Mouse (Mus musculus) limb, embryonic 14.5 days (tissue): Measurements from ENCODE around the gene Klhl3. TPM values are rescaled to one million over a fixed set of nuclear protein-coding genes. Genes with fewer than 3 reads are reported as not detected.

Source experiments
- ATAC-seq: fragments of 200-750 bp; cut with Nextera tagmentation; 2 replicates; pipeline ENCODE4 v1.8.0; 2017; ENCODE audit warnings: low read depth, moderate number of reproducible peaks, moderate TSS enrichment; ENCODE audit not compliant: low FRiP score
- DNase-seq: peaks from one replicate; pipeline ENCODE4 v3.0.0-alpha.2; 2015; ENCODE audit warnings: low spot score
- H3K27ac ChIP-seq: fragments of 300-500 bp; sonication (generic); replicated peaks from 2 replicates; pipeline ENCODE4 v1.5.1; 2014; ENCODE audit warnings: low read depth, mild to moderate bottlenecking, low read length, moderate library complexity, mixed read lengths
- H3K27me3 ChIP-seq: fragments of 300-500 bp; sonication (generic); 2 replicates; pipeline ENCODE4 v1.6.1; 2014; ENCODE audit warnings: low read length, mixed read lengths; ENCODE audit not compliant: control insufficient read depth, insufficient read depth
- H3K36me3 ChIP-seq: fragments of 300-500 bp; sonication (generic); 2 replicates; pipeline ENCODE4 v1.6.1; 2014; ENCODE audit warnings: mild to moderate bottlenecking, low read length, moderate library complexity, mixed read lengths; ENCODE audit not compliant: control insufficient read depth, insufficient read depth
- H3K4me1 ChIP-seq: fragments of 300-500 bp; sonication (generic); 2 replicates; pipeline ENCODE4 v1.6.1; 2014; ENCODE audit warnings: antibody characterized with exemption, low read length, mixed read lengths; ENCODE audit not compliant: control insufficient read depth, insufficient read depth
- H3K4me2 ChIP-seq: fragments of 300-500 bp; sonication (generic); replicated peaks from 2 replicates; pipeline ENCODE4 v1.6.1; 2014; ENCODE audit warnings: low read depth, mild to moderate bottlenecking, low read length, moderate library complexity; ENCODE audit not compliant: severe bottlenecking
- H3K4me3 ChIP-seq: fragments of 300-500 bp; sonication (generic); replicated peaks from 2 replicates; pipeline ENCODE4 v1.5.1; 2014; ENCODE audit warnings: low read length
- H3K9ac ChIP-seq: fragments of 300-500 bp; sonication (generic); 2 replicates; pipeline ENCODE4 v1.6.1; 2014; ENCODE audit warnings: mild to moderate bottlenecking, low read depth, low read length, moderate library complexity; ENCODE audit not compliant: severe bottlenecking
- H3K9me3 ChIP-seq: fragments of 300-500 bp; sonication (generic); 2 replicates; pipeline ENCODE4 v1.6.1; 2016; ENCODE audit warnings: low read length; ENCODE audit not compliant: control insufficient read depth
- POLR2A ChIP-seq: fragments of 200-500 bp; IDR thresholded peaks from 2 replicates; pipeline ENCODE4 v1.8.0; 2012; ENCODE audit warnings: inconsistent platforms, mild to moderate bottlenecking, moderate library complexity, borderline replicate concordance; ENCODE audit not compliant: insufficient read depth, insufficient read length; ENCODE audit errors: extremely low read depth
- WGBS: fragments of 180-500 bp; shearing (Covaris S2); extraction: QIAGEN DNeasy Blood & Tissue Kit; methylation state at CpG from one replicate; pipeline ENCODE4 v1.1.7; 2014; 5-methylcytosine and 5-hydroxymethylcytosine counted together
- polyA plus RNA-seq, 2 experiments: library from polyadenylated mRNA; depleted of rRNA in 1 of 2; stranded (reverse) in 1 of 2; unstranded in 1 of 2; fragments of >200 nt; fragmentation: Nextera tagmentation in 1 of 2; extraction: Ambion mirVana in 1 of 2; gene quantifications; 2 replicates each; pipeline versions ENCODE4 v1.2.1 to v1.2.3; 2012 to 2014

The Klhl3 gene
- polyA plus RNA-seq, 2 experiments, result 3.0 to 3.7 TPM

GRCm38 (mm10) chr13:58126126-58126525, 12.7 kb upstream of the Klhl3 start:
- no peaks in the 10 kb centered on the region for H3K9me3 ChIP-seq
- H3K4me1 ChIP-seq, result peaks cover 13% of the 10 kb centered on the region; the same call in 1 of the 2 replicates
- DNase-seq, result peak; percentile 77
- no peak overlapping the region for H3K9ac ChIP-seq
- H3K4me2 ChIP-seq, result peak overlapping the region; percentile 75
- TF ChIP-seq POLR2A, result no peak
- H3K36me3 ChIP-seq, result peaks cover 17% of the 10 kb centered on the region
- H3K27me3 ChIP-seq, result no peaks in the 10 kb centered on the region
- no peak overlapping the region for H3K27ac ChIP-seq
- 30% methylated on average over 7 of the region's 7 CpGs for WGBS
- no peak for ATAC-seq
- peak overlapping the region; percentile 98 for H3K4me3 ChIP-seq

- Histone ChIP-seq H3K9me3 (no peaks in the 10 kb centered on the region), H3K27me3 (no peaks in the 10 kb centered on the region), H3K27ac (no peak overlapping the region), H3K9ac (no peak overlapping the region), H3K4me2 (no peak overlapping the region), H3K4me1 (peaks cover 11% of the 10 kb centered on the region; the same call in 1 of the 2 replicates), H3K36me3 (peaks cover 17% of the 10 kb centered on the region), H3K4me3 (no peak overlapping the region)
- DNase-seq, result no peak
- 60% methylated on average over 2 of the region's 2 CpGs for WGBS
- ATAC-seq, result no peak
- TF ChIP-seq POLR2A, result no peak
Observed at GRCm38 (mm10) chr13:58124989-58125388, 11.6 kb upstream of the Klhl3 start.

DNA sequence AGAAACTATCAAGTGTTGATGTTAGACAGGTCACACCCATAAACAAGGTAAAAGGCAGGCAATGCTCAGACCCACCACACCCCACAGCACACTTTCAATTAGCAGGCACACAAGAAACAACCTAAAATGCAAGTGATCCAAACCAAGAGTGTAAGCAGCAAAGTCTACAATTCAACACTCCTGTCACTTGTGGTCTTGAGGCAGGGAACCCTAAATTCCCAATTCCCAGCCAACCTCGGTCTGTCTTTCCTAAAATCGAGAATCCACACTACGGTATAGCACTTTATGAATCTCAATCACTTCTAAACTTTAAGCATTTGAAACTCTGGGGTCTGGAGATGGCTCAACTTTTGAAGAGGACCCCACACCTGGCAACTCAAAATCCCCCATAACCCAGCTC, 10.9 kb upstream of the Klhl3 start:
- peaks cover 17% of the 10 kb centered on the region for H3K36me3 ChIP-seq
- H3K27ac ChIP-seq, result no peak overlapping the region
- TF ChIP-seq POLR2A, result no peak
- H3K27me3 ChIP-seq, result no peaks in the 10 kb centered on the region
- DNase-seq (no peak), ATAC-seq (no peak)
- H3K4me1 ChIP-seq, result peaks cover 7% of the 10 kb centered on the region; the same call in 1 of the 2 replicates
- no peak overlapping the region for H3K9ac ChIP-seq
- no peaks in the 10 kb centered on the region for H3K9me3 ChIP-seq
- 86% methylated on average over 3 of the region's 3 CpGs for WGBS
- H3K4me2 ChIP-seq, result no peak overlapping the region
- no peak overlapping the region for H3K4me3 ChIP-seq

DNA sequence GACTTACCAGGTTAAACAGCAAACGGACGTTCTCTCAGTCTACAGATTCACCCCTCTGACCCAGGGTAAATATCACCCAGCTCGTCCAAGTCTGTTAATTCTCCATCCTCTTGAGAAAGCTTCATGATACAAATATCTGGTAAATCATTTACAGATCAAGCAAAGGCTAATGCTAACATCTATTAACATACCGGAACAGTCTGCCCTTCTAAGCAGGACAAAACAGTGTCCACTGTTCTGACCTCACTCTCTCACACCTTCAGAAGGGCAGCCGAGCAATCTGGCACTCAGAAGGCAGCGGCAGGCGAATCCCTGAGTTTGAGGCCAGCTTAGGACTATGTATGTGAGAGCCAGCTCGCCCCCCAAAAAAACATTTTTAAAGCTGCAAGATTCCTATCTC, 10.0 kb upstream of the Klhl3 start:
- Histone ChIP-seq H3K4me2 (no peak overlapping the region), H3K4me1 (peaks cover 7% of the 10 kb centered on the region; the same call in 1 of the 2 replicates), H3K9me3 (no peaks in the 10 kb centered on the region), H3K27ac (no peak overlapping the region), H3K9ac (no peak overlapping the region), H3K36me3 (peaks cover 17% of the 10 kb centered on the region), H3K4me3 (no peak overlapping the region), H3K27me3 (no peaks in the 10 kb centered on the region)
- TF ChIP-seq POLR2A, result no peak
- DNase-seq, result no peak
- ATAC-seq, result no peak
- 80% methylated on average over 8 of the region's 8 CpGs for WGBS

DNA sequence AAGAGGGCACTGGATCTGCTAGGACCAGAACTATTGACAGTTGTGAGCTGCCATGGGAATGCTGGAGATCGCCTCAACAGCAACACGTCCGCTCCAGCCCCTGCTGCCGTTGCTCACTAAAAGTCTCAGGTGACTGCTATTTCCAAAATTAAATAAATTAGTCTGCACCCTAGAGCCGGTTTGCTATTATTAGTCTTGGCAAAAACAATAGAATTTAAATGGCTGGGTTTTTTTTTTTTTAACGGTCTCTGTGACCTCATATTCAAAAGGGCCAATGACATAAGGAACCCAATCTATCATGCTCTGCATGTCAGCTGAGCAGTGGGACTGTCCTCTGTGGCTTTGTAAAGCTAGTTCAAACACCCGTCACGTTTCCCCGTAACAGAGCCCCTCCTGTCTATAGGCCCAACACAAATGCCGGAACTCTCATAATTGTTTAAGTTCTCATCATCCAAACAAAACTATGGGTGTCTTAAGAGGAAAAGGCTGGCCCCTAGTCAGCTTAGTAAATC, 9.4 kb upstream of the Klhl3 start:
- WGBS, result 60% methylated on average over 10 of the region's 10 CpGs
- DNase-seq, result no peak

More for the DNA sequence above, 9.4 kb upstream of the Klhl3 start:
- H3K4me3 ChIP-seq, result no peak overlapping the region
- H3K9ac ChIP-seq, result no peak overlapping the region
- no peak overlapping the region for H3K27ac ChIP-seq
- no peaks in the 10 kb centered on the region for H3K27me3 ChIP-seq
- peaks cover 7% of the 10 kb centered on the region; the same call in 1 of the 2 replicates for H3K4me1 ChIP-seq
- H3K36me3 ChIP-seq, result peaks cover 17% of the 10 kb centered on the region
- H3K9me3 ChIP-seq, result no peaks in the 10 kb centered on the region
- no peak for TF ChIP-seq POLR2A
- H3K4me2 ChIP-seq, result no peak overlapping the region
- no peak for ATAC-seq
